Mouse (Mus musculus): Measurements from ENCODE around the gene Gm20518. TPM values are rescaled to one million over a fixed set of nuclear protein-coding genes. Genes with fewer than 3 reads are reported as not detected.

The Gm20518 gene
- polyA plus RNA-seq, 1 experiment from 2014 or later, result 0.19 TPM

- peaks cover 48% of the 10 kb centered on the region for H3K27me3 ChIP-seq
- peaks cover 8% of the 10 kb centered on the region for H3K36me3 ChIP-seq
- 71% methylated on average over 5 of the region's 5 CpGs for WGBS
- H3K27ac ChIP-seq, result no peak overlapping the region
- H3K9ac ChIP-seq, result no peak overlapping the region
- no peaks in the 10 kb centered on the region for H3K9me3 ChIP-seq (replicated peaks)
- H3K4me1 ChIP-seq (replicated peaks), result peaks cover 36% of the 10 kb centered on the region
- H3K4me3 ChIP-seq, result no peak overlapping the region
- H3K4me2 ChIP-seq, result no peak overlapping the region
- ATAC-seq (replicated peaks; ENCODE audit: insufficient number of reproducible peaks, insufficient read depth, low FRiP score, low read depth), result no peak
Observed at GRCm38 (mm10) chr16:17795643-17796042, 95.8 kb downstream of the Gm20518 start.

- no peak overlapping the region for H3K27ac ChIP-seq
Observed at GRCm38 (mm10) chr16:17794047-17794446, 97.4 kb downstream of the Gm20518 start.

GRCm38 (mm10) chr16:17792728-17793127 is 98.7 kb downstream of the Gm20518 start:
- Histone ChIP-seq H3K4me1 (replicated peaks) (peaks cover 13% of the 10 kb centered on the region), H3K27me3 (peaks cover 21% of the 10 kb centered on the region), H3K36me3 (peaks cover 27% of the 10 kb centered on the region), H3K9me3 (replicated peaks) (no peaks in the 10 kb centered on the region), H3K4me3 (no peak overlapping the region), H3K4me2 (no peak overlapping the region), H3K9ac (no peak overlapping the region), H3K27ac (no peak overlapping the region)
- WGBS, result 70% methylated on average over 3 of the region's 3 CpGs
- ATAC-seq (replicated peaks; ENCODE audit: insufficient number of reproducible peaks, insufficient read depth, low FRiP score, low read depth), result no peak

More at GRCm38 (mm10) chr16:17794047-17794446, 97.4 kb downstream of the Gm20518 start:
- Histone ChIP-seq H3K27me3 (peaks cover 34% of the 10 kb centered on the region), H3K9ac (no peak overlapping the region), H3K36me3 (peaks cover 18% of the 10 kb centered on the region), H3K4me3 (no peak overlapping the region), H3K4me2 (no peak overlapping the region), H3K9me3 (replicated peaks) (no peaks in the 10 kb centered on the region), H3K4me1 (replicated peaks) (peaks cover 26% of the 10 kb centered on the region)
- 88% methylated on average over 4 of the region's 4 CpGs for WGBS
- ATAC-seq (replicated peaks; ENCODE audit: insufficient number of reproducible peaks, insufficient read depth, low FRiP score, low read depth), result no peak

- Histone ChIP-seq H3K4me3 (no peak overlapping the region), H3K4me1 (replicated peaks) (no peaks in the 10 kb centered on the region), H3K9ac (no peak overlapping the region), H3K27ac (no peak overlapping the region), H3K9me3 (replicated peaks) (no peaks in the 10 kb centered on the region), H3K36me3 (peaks cover 52% of the 10 kb centered on the region), H3K27me3 (no peaks in the 10 kb centered on the region), H3K4me2 (no peak overlapping the region)
- ATAC-seq (replicated peaks; ENCODE audit: insufficient number of reproducible peaks, insufficient read depth, low FRiP score, low read depth), result no peak
- WGBS, result 60% methylated on average over 3 of the region's 3 CpGs
Observed at GRCm38 (mm10) chr16:17785337-17785736, 106.1 kb downstream of the Gm20518 start.

Other genes starting within 250 kb of the Gm20518 start
- 3.1 and 3.2 TPM in 2 replicates for gene Ccdc74a, start 245.2 kb downstream of the Gm20518 start, polyA plus RNA-seq (2015; fragmentation: Nextera tagmentation; extraction: Ambion mirVana)
- gene Med15, start 158.8 kb downstream of the Gm20518 start, polyA plus RNA-seq (2015; fragmentation: Nextera tagmentation; extraction: Ambion mirVana), result 25.6 and 37.2 TPM in 2 replicates
- 33.0 and 45.7 TPM in 2 replicates for gene Klhl22, start 132.1 kb downstream of the Gm20518 start, polyA plus RNA-seq (2015; fragmentation: Nextera tagmentation; extraction: Ambion mirVana)
- 6.6 and 11.3 TPM in 2 replicates for gene Scarf2, start 94.4 kb downstream of the Gm20518 start, polyA plus RNA-seq (2015; fragmentation: Nextera tagmentation; extraction: Ambion mirVana)
- not detected in 2 replicates for gene B830017H08Rik, start 58.5 kb downstream of the Gm20518 start, polyA plus RNA-seq (2015; fragmentation: Nextera tagmentation; extraction: Ambion mirVana)
- 1.5 and 2.1 TPM in 2 replicates for gene Car15, start 53.3 kb downstream of the Gm20518 start, polyA plus RNA-seq (2015; fragmentation: Nextera tagmentation; extraction: Ambion mirVana)
- gene Tssk1, start 2.6 kb upstream of the Gm20518 start, polyA plus RNA-seq (2015; fragmentation: Nextera tagmentation; extraction: Ambion mirVana), result 0.03 TPM in 1 of 2 replicates, not detected in the other
- gene Dgcr2, start 6.9 kb upstream of the Gm20518 start, polyA plus RNA-seq (2015; fragmentation: Nextera tagmentation; extraction: Ambion mirVana), result 41.8 and 58.9 TPM in 2 replicates
- gene Tssk2, start 7.0 kb upstream of the Gm20518 start, polyA plus RNA-seq (2015; fragmentation: Nextera tagmentation; extraction: Ambion mirVana), result not detected in 2 replicates
- gene Ess2, start 19.7 kb upstream of the Gm20518 start, polyA plus RNA-seq (2015; fragmentation: Nextera tagmentation; extraction: Ambion mirVana), result 25.0 and 34.5 TPM in 2 replicates
- not detected in 2 replicates for gene Gsc2, start 23.4 kb upstream of the Gm20518 start, polyA plus RNA-seq (2015; fragmentation: Nextera tagmentation; extraction: Ambion mirVana)
- gene Slc25a1, start 36.5 kb upstream of the Gm20518 start, polyA plus RNA-seq (2015; fragmentation: Nextera tagmentation; extraction: Ambion mirVana), result 22.5 and 37.4 TPM in 2 replicates
- not detected in 2 replicates for gene Vpreb2, start 88.8 kb upstream of the Gm20518 start, polyA plus RNA-seq (2015; fragmentation: Nextera tagmentation; extraction: Ambion mirVana)
- 55.8 and 60.4 TPM in 2 replicates for gene Dgcr6, start 161.2 kb upstream of the Gm20518 start, polyA plus RNA-seq (2015; fragmentation: Nextera tagmentation; extraction: Ambion mirVana)
- gene Prodh, start 198.5 kb upstream of the Gm20518 start, polyA plus RNA-seq (2015; fragmentation: Nextera tagmentation; extraction: Ambion mirVana), result 5.8 and 7.4 TPM in 2 replicates
- gene Rtn4r, start 236.0 kb upstream of the Gm20518 start, polyA plus RNA-seq (2015; fragmentation: Nextera tagmentation; extraction: Ambion mirVana), result 0.60 and 1.2 TPM in 2 replicates

All from heart, embryonic 15.5 days (tissue).